In the genomic region with DNA sequence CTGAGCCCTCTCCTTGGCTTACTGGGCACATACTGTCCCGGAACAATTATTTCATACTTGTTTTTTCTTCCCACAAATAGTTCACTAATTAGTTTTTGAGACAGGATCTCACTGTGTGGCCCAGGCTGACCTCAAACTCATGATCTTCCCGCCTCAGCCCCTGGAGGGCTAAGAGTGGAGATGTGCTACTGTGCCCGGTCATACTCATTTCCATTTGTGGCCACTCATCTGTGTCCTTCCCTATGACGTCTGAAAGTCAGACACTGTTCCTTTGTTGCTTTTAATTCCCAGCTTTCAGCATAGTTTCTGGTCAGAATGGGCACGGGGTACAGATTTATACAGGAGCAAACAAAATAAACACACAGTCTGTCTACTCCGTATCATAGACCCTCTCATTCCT, we compare ENCODE assay signal across 11 mouse cellular contexts.
"Had no signal": no experiment of that assay in that cellular context is flagged by ENCODE, and none has a peak within 500 bp of the region (broad histone marks: within the 10 kb centered on the region; RNA-seq: fewer than 3 reads in every experiment).

No protein-coding gene starts in this region.

- DNase-seq: right cerebral cortex, adult 18-20 months; right cerebral cortex, postnatal 14 days; right cerebral cortex, postnatal 25 days; right cerebral cortex, postnatal 4 days; spleen, adult 18-20 months; thymus, adult 18-20 months; thymus, adult 2 months; thymus, postnatal 14 days; thymus, postnatal 25 days; thymus, postnatal 36 days; thymus, postnatal 4 days had no signal
